Mouse (Mus musculus) neutrophil, adult 5-6 weeks (primary cell): ENCODE measurements around the gene Ubl3. TPM values are rescaled to one million over a fixed set of nuclear protein-coding genes. Genes with fewer than 3 reads are reported as not detected.

Experiments
- ATAC-seq: fragments of 151-379, 151-347 bp; 2 replicates; pipeline ENCODE4 v1.8.0; 2017; ENCODE audit warnings: mild to moderate bottlenecking, moderate TSS enrichment; ENCODE audit not compliant: insufficient number of reproducible peaks, poor library complexity, low FRiP score, severe bottlenecking; ENCODE audit errors: extremely low read depth
- total RNA-seq: library from RNA; stranded (forward); fragments of 200-1000 nt; gene quantifications from 2 replicates; pipeline ENCODE4 v1.2.3, GENCODE M21; 2017

Gene Ubl3
- total RNA-seq, 1 experiment from 2014 or later, result 186 TPM

- ATAC-seq, result no peak
Measured at GRCm38 (mm10) chr5:148495991-148496390, 56.6 kb downstream of the Ubl3 start.

DNA sequence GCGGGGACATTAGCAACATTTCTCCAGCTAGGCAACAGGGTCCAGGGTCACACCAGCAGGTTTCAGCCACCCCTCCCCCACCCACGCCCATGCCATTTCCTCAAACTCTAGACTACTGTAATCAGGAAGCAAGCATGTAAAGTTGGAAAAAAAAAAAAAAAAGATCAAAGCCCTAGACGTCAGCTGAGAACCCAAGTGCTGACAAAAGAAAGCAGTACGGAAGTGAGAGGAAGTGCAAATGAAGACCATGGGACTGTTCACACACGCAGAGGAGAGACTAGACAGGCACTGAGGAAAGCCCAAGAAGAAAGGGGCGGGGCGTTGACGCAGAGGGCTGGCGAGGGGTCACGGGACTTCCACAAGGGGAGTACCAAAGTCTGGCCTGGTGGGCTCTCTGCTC is 57.4 kb downstream of the Ubl3 start:
- peak; percentile 65 for ATAC-seq

DNA sequence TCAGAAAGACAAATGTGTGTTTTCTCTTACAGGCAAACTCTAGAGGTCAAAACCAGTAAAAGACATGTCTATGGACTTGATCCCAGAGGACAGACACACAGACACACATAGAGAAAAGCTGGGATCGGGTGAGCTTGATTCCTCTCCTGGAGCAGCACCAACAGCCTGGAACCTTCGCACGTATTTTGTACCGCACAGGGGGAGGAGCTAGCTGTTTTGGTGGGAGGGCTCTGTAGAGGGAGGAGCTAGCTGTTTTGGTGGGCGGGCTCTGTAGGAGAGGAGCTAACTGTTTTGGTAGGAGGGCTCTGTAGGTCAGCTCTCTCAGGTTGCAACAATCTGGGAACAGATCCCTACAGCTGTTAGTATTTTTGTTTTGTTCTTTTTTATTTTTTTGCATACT is 58.3 kb downstream of the Ubl3 start:
- no peak for ATAC-seq

DNA sequence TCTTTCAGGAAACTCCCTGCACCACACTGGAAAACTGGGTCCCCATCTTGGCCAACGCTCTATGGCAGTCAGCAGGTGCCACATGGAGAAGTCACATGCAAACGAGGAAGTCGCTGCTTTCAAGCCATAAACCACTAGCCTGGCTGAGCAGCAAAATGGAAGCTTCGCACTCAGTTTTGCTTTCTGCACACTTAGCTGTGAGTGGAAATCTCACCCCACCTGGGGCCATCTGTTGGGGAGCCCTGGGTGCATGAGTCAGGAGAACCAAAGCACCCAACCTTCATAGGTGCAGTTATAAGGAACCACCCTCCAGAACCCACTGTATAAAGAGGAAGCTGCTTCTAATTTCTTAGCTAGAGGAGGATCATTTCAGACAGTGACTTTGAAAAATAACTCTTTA is 59.6 kb downstream of the Ubl3 start:
- ATAC-seq, result peak; percentile 51

DNA sequence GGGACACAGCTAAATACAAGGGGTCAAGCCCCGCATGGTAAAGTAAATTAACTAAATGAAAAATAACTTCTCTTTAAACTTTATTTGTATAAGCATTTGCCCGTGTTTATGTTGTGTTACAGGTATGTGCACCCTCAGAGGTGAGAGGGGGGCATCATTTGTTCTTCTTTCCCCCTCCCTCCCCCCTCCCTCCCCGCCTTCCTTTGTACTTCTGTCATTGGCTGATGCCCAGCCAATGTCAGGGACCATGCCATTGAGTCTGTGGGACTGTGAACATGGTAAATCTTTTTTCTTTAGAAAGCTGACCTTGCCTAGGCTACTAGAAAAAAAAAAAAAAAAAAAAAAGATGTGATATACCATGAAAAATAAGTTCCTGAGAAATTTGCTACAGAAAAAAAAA is 62.2 kb downstream of the Ubl3 start:
- ATAC-seq, result no peak

GRCm38 (mm10) chr5:148489724-148490193 is 62.8 kb downstream of the Ubl3 start:
- no peak for ATAC-seq

DNA sequence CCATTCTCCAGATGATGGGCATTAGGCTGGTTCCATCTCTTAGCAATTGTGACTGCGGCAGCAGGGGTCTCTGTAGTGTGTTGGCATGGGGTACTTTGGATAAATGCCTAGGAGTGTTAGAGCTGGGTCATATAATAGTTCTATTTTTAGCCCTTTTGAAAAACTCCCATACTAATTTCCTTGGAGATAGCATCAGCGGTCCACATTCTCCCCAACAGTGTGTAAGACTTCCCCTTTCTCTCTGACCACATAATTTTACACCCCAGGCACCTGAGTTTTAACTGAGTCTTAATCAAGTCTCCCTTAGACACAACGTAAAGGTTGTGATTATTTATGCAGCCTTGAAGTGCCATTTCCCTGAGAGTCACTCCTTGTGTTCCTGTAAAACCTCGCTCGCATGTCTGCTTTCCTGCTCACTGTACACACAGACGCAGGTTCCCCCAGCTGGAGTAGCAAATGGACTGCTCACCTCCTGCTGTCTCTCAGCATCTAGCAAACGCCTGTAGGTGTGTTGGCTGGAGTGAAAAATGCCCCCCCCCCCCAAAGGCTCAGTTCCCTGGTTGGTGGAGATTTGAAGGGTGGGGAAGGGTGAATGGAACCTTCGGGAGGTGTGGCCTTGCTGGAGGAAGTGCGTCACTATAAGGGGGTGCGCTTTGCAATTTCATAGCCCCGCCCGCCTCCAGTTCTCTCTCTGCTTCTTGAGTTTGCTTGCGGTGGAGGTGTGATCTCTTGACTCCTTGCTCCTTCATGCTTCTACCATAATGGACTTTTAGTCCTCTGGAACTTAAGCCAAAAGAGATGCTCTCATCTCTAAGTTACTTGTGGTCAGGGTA is 63.5 kb downstream of the Ubl3 start:
- peak; percentile 87 for ATAC-seq

DNA sequence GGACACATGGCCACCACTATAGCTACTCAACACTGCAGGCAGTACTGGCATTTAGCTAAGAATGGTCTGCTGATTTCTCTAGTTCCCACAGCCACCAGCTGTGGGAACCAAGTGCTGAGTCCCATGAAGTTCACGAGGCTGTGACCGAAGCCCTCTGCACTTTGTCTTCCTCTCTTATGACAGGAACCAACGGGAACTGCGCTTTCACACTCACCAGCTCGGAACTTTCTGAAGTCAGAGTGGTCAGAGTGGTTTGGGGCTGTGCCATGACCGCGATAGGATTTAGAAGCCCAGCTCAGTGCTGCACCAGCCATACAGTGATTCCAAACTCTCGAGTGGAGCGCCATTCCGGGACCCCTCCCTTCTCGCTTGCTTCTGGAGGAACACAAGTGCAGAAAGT is 66.4 kb downstream of the Ubl3 start:
- no peak for ATAC-seq

DNA sequence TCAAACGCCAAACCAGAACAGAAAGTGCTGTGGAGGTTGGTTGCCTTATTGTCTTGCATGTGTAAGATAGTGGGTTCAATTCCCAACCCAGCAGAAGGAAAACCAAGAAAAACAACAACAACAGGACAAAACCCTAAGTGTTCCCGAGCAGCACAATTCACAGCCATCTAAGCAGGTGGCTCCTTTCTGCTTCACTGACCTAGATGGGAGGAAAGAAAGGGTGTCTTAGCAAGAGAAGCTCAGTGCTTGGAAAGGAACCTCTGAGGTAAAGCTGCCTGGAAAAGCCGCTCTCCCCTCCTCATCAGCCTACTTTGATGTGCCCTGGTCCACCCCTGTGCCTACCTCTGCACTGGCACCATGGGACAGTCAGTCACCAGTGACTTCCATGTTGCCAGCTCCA is 70.8 kb downstream of the Ubl3 start:
- no peak for ATAC-seq

GRCm38 (mm10) chr5:148474346-148474745 is 78.2 kb downstream of the Ubl3 start:
- no peak for ATAC-seq

DNA sequence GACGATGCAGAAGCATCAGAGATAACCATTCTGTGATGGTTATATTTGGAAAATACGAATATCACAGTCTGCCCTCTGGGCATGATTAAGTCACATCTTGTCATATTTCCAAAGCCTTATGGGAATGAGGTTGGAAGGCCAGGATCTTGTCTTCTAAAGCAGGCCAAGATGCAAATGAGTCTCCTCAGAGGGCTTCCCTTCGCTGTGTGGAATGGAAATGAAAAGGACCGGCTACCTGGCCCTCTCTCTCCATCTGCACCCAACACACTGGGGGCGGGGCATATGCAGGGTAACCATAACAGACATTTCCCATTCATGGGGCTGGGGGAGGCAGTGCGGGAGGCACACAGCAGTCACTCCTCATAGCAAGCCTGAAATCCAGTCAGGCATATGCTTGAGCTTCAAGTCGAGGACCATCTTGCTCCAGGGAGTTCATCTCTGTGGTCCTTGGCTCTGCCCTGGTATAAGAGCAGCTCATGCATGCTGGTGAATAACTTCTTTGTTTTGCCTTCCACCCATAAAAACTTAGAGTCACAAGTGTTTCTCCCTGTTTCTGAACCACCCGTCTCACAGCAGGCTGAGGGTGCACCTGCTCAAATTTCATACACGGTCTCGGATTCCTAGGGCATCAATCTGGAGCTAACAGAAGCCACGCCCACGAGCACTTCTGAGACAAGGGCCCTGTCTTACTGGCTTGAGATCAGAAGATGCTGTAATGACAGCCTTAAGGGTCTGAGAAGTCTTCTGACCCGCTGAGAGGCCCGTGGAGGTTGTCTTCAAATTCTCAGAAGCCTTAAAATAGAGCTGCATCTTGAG is 83.8 kb downstream of the Ubl3 start:
- ATAC-seq, result no peak

- no peak for ATAC-seq
Measured at GRCm38 (mm10) chr5:148466933-148467607, 85.5 kb downstream of the Ubl3 start.

GRCm38 (mm10) chr5:148466116-148466515 is 86.5 kb downstream of the Ubl3 start:
- ATAC-seq, result no peak

GRCm38 (mm10) chr5:148465091-148465490 is 87.5 kb downstream of the Ubl3 start:
- ATAC-seq, result no peak

GRCm38 (mm10) chr5:148464489-148464888 is 88.1 kb downstream of the Ubl3 start:
- ATAC-seq, result no peak

DNA sequence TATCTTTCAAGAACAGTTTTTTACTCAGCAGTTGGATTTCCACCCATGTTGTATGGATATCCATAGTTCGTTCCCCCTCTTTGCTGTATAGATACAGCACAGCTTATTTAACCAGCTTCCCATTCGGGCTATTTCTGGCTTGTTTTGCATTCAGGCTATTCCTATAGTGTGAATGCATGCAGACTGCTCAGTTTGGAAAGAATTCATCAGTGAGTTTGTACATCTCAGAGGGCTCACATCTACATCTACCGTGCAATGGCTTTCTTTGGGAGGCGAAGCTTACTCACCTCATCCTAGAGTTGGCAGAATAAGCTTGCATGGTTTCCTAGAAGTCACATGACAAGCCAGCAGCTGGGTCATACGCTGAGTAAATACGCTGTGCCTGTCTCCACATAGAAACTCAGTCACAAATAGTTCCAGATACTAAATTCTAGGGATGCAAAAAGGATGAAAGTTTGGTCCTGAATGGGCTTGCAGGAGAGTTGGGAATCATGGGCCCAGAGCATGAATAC is 88.8 kb downstream of the Ubl3 start:
- ATAC-seq, result no peak
